Mouse (Mus musculus): ENCODE measurements at regions not wholly inside any gene's neighbourhood (a gene's known extent, or its start where the extent isn't known, plus 50 kb on each side); places are given as distances from the start of the nearest gene placed in this dataset.
"Not testable (repeated sequence)": the region's sequence is repeated elsewhere in the genome, so short reads cannot be mapped to it uniquely, and the experiment has no call there.

GRCm38 (mm10) chr12:23968968-23969367 lies 128.1 kb downstream of the 9030624G23Rik start:
- H3K36me3 ChIP-seq (ENCODE audit: control insufficient read depth, insufficient read depth, low read length); H3K27ac ChIP-seq (replicated peaks); H3K4me2 ChIP-seq (replicated peaks; ENCODE audit: low read depth); H3K4me1 ChIP-seq (replicated peaks; ENCODE audit: control insufficient read depth, insufficient read depth); ATAC-seq (ENCODE audit: low FRiP score, low TSS enrichment); H3K27me3 ChIP-seq (ENCODE audit: control insufficient read depth, insufficient read depth, low read length); DNase-seq (ENCODE audit: low spot score); H3K9ac ChIP-seq (ENCODE audit: low read length); H3K9me3 ChIP-seq (ENCODE audit: control insufficient read depth, low read length): not testable (repeated sequence)
- no CpG with 5 or more reads among the region's 44 CpGs for WGBS
- peak overlapping the region; percentile 24; the same call in 1 of the 2 replicates for H3K4me3 ChIP-seq (ENCODE audit: low read depth, low read length)
